Mouse (Mus musculus): ENCODE measurements around the gene Cdh23.
"Not testable (repeated sequence)": the region's sequence is repeated elsewhere in the genome, so short reads cannot be mapped to it uniquely, and the experiment has no call there.

Gene Cdh23

GRCm38 (mm10) chr10:60696390-60696789, at the start of gene Cdh23:
TSS of gene Cdh23 (minus strand) at chr10:60696490.
- no peak for DNase-seq

GRCm38 (mm10) chr10:60744543-60745290, 48.4 kb upstream of the Cdh23 start:
- no peak for DNase-seq

GRCm38 (mm10) chr10:60743681-60744080, 47.4 kb upstream of the Cdh23 start:
- no peak for DNase-seq

- DNase-seq: no peak
Observed at GRCm38 (mm10) chr10:60742942-60743341, 46.7 kb upstream of the Cdh23 start.

GRCm38 (mm10) chr10:60742296-60742695, 46.0 kb upstream of the Cdh23 start:
- DNase-seq: not testable (repeated sequence)

- DNase-seq: no peak
Observed at GRCm38 (mm10) chr10:60741435-60741834, 45.1 kb upstream of the Cdh23 start.

- no peak for DNase-seq
Observed at GRCm38 (mm10) chr10:60739619-60740363, 43.5 kb upstream of the Cdh23 start.

- DNase-seq: no peak
Observed at GRCm38 (mm10) chr10:60737886-60738640, 41.8 kb upstream of the Cdh23 start.

- DNase-seq: no peak
Observed at GRCm38 (mm10) chr10:60737169-60737728, 41.0 kb upstream of the Cdh23 start.

GRCm38 (mm10) chr10:60735737-60736136, 39.4 kb upstream of the Cdh23 start:
- DNase-seq: no peak

GRCm38 (mm10) chr10:60733471-60733870, 37.2 kb upstream of the Cdh23 start:
- DNase-seq: peak; percentile 79

GRCm38 (mm10) chr10:60732397-60732861, 36.1 kb upstream of the Cdh23 start:
- DNase-seq: no peak

- no peak for DNase-seq
Observed at GRCm38 (mm10) chr10:60731742-60732141, 35.5 kb upstream of the Cdh23 start.

GRCm38 (mm10) chr10:60727301-60727700, 31.0 kb upstream of the Cdh23 start:
- no peak for DNase-seq

- no peak for DNase-seq
Observed at GRCm38 (mm10) chr10:60726896-60727295, 30.6 kb upstream of the Cdh23 start.

- no peak for DNase-seq
Observed at GRCm38 (mm10) chr10:60724496-60724895, 28.2 kb upstream of the Cdh23 start.

- DNase-seq: no peak
Observed at GRCm38 (mm10) chr10:60723345-60723744, 27.1 kb upstream of the Cdh23 start.

- no peak for DNase-seq
Observed at GRCm38 (mm10) chr10:60721640-60722039, 25.4 kb upstream of the Cdh23 start.

- DNase-seq: no peak
Observed at GRCm38 (mm10) chr10:60720461-60720860, 24.2 kb upstream of the Cdh23 start.

- no peak for DNase-seq
Observed at GRCm38 (mm10) chr10:60718491-60718890, 22.2 kb upstream of the Cdh23 start.

GRCm38 (mm10) chr10:60716449-60716848, 20.2 kb upstream of the Cdh23 start:
- peak; percentile 41 for DNase-seq

GRCm38 (mm10) chr10:60712299-60712698, 16.0 kb upstream of the Cdh23 start:
- peak; percentile 52 for DNase-seq

GRCm38 (mm10) chr10:60708837-60709236, 12.5 kb upstream of the Cdh23 start:
- peak; percentile 91 for DNase-seq

All from kidney, adult 11 months (tissue).